Mouse (Mus musculus) adrenal gland (tissue): ENCODE measurements around the gene Rnf17.

Source experiments
- intact Hi-C: fragments of 180-260 bp; cut with DNase I; formaldehyde crosslinking; loops from one replicate; pipeline ENCODE4 v1.15.1; 2025

Gene Rnf17

DNA sequence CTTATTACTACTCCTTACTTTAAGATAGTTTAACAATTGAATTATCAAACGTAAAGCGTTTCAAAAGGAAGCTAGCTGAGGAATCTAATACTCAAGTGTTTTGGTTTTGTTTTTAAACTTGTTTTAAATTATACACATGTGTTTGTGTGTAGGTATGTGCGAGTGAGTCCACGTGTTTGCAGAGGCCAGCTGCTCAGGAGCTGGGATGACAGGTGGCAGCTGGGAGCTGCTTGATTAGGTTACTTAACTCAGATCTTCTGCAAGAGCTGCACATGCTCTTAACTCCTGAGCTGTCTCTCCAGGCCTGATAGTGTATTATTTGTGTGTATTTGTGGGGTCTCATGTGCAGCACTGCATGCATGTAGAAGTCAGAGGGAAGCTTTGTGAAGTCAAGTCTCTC is 100.0 kb downstream of the Rnf17 start:
- intact Hi-C loops, result no loop called here

DNA sequence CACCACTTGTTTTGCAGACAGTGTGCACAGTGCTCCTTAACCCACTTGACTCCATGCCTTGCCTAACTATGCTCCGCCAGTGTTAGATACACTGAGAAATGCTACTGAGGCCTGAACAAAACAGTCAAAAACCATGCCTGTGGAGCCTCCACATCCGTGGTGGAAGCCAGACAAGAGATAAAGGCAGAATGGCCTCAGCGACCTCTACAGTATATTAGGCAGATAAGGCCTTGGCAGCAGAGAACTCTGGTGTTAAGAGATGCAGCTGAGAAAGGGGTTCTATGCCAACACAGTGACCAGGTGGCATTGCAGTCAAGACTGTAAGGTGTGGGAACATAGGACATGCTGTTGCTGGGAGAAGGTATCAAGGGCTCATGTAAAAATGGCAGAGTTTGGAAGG is 104.4 kb downstream of the Rnf17 start:
- intact Hi-C loops, result no loop called here

DNA sequence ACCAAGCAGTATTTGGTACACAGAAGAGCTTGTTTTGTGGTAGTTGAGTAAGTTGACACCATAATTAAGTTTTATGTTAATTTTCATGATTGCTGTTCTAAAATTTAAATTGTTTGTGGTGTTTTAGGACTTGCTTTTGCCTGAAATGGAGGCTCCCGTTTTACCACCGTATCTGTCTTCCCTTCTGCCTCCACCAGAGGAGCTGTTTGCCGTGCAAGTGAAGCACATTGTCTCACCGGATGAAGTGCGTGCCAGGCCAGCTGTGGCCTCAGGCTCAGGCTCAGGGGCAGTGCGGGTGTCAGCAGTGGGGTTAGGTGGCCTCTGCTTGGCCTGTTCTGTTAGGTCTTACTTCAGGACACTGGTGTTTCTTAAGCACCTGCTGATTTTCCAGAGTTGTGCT is 109.7 kb downstream of the Rnf17 start:
- intact Hi-C loops, result no loop called here

DNA sequence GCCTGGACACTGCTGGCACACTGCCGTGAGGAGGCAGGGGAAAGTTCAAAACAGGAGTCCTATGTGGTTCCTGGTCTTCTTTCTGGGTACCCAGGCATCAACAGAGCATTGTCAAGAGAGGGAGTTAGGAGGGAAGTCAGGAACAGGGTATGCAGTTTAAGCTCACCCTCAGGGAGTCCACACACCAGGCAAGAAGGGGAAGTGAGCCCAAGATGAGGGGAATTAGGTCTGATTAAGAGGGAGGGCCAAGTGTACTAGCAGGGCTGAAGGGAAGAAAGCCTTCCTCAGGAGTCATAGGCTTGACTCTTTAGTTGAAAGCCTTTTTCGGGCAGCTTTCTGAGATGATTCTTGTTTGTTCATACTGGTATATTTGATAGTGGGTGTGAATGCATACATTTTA is 112.4 kb downstream of the Rnf17 start:
- intact Hi-C loops, result no loop called here

DNA sequence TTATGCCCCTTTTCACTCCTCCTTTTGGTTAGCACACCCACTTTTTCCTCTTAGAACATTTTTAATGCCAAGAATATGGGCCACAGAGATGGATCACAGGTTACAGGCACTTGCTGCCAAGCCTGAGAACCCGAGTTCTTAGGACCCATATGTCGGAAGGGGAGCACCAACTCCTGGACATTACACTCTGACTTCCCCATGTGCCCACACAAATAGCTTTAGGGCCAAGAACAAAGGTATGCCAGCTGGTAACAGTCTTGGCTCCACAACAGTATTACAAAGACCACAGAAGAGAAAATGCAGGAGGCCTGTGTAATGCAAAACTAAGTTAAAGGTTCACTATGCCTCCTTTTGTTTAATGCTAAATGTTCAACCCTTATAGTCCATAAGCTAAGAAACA is 128.4 kb downstream of the Rnf17 start:
- intact Hi-C loops, result no loop called here

DNA sequence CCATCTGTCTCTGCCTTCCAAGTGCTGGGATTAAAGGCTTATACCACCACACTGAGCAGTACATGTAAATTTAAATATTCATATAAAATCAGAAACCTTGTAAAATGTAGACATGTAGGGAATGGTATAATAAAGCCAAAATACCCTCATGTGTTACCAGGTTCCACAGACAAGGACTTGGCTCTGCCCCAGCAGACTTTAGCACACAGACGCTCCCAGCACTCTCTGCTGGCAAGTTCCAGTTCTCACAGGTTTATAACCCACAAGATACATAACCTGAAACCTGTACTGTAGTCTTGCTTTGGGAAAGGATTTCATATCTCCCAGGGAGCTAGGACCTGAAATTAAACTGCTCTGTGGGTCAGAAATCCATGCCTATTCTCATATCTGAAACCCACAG is 142.6 kb downstream of the Rnf17 start:
- intact Hi-C loops, result no loop called here

DNA sequence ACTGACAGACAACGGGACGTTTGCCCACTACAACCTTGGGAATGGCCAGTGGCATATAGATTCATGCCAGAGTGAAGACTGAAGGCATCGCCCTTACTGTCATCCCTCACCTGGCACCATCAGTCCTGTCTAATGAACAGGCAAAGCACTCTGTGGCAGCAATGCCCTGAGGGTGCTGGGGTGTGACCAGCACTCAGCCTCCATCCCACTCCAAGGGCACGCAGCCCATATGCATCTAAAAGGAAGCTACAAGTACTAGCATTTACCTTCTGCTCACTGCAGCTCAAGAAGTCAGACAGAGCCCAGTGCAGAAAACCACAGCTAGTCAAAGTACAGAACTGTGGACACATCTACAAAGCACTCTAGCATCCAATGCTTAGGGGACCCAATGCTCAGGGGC is 143.1 kb downstream of the Rnf17 start:
- intact Hi-C loops, result no loop called here

DNA sequence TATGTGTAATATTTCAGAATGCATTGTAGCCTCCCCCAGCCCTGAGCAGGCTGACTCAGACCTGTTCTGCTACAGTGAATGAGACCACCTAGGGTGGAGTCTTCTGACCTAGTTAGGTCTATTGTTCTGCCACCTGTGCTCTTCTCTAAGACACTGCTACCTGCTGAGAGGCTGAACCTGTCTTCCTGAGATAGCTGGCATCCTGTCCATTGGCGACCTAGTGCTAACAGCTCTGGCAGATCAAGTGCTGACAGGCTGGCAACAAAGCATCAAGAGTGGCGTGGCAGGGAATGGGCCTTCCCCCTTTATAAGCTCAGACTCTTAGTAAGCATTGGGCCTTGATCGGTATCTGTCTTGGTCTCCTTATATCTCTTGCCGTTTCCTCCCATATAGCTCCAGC is 148.6 kb downstream of the Rnf17 start:
- intact Hi-C loops, result no loop called here

DNA sequence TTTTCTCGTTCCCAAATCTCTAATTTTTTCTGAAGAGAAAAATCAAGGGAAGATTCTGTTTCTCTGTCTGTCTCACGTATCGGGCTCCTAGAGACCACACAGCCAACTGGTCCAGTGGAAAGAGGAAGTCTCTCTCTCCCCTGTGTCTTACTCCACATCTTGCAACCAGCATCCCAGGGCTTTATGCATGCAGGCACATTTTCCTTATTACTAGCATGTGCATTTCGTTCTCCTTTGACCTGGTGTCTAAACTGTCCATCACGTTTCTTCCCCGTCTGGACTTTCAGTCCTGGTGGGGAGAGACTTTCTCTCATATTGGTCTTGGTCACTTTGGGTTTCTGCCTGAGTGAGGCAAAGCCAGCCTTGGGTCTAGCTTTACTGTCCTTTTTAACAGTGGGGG is 150.5 kb downstream of the Rnf17 start:
- intact Hi-C loops, result no loop called here

DNA sequence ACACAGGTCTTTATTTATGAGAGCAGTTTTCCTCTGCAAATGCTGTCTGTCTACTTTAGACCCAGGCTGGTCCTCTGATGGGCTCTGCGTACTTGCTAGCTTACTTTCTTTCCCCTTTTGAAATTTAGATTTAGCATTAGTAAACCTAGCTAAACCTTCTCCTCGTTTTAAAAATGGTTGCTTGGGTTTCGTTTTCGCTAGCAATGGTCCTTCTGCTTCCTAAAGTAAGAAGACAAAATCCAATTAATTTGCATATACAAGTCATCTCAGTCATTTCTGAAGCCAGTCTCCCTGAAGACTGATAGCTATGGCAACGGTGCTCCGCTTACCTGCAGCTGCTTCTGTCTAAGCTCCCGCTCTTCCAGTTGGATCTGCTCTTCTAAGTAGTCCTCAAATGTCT is 150.9 kb downstream of the Rnf17 start:
- intact Hi-C loops, result no loop called here

DNA sequence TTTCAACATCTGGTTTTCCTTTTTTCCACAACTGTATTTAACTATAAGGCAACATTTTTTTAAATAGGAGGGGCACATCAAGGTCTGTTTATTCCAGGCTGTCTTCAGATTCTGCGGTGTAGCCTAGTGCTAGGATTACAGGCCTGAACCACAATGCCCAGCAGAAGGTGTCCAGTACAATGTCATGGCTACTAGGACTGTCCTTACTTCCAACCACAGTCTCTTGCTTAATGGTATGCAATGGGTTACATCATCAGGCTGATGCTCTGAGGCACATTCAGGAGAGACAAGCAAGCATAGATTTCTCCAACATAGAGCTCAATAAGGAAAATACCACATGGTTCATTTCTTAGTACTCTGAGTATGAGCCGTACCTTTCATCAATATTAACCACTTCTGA is 152.3 kb downstream of the Rnf17 start:
- intact Hi-C loops, result no loop called here

DNA sequence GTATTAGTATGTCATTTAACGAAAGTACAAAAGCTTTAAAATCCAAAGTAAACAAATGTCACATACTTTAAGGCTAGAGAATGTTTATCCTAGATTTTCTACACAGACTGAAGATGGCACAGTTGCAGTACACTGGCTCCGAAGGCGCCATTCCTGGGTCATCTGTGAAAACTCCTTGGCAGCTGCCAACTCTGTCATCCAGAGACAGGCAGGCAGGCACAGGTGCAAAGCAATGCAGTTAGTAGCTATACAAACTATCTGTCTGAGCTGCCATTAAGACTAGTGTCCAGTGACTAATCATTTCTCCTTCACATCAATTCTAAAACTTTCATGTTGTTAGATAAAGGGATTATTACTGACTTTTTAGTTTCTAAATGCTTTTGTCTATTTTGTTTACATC is 156.8 kb downstream of the Rnf17 start:
- intact Hi-C loops, result no loop called here

DNA sequence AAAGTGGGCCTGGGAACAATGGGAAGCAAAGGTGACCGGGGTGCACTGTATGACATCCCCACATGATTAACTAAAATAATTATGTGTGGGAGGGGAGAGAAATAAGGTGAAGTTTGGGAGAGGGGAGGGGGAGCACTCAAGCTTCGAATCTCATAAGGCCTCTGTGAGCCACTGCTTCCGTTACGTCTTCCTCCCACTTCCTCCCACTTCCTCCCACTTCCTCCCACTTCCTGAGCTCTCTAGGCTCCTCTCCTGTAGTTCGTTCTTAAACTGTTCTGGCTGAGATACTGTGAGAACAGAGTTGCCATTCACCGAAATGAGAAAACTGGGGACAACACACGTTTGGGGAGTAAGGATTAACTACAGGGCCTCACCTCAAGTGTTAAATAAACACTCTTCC is 165.1 kb downstream of the Rnf17 start:
- intact Hi-C loops, result no loop called here

DNA sequence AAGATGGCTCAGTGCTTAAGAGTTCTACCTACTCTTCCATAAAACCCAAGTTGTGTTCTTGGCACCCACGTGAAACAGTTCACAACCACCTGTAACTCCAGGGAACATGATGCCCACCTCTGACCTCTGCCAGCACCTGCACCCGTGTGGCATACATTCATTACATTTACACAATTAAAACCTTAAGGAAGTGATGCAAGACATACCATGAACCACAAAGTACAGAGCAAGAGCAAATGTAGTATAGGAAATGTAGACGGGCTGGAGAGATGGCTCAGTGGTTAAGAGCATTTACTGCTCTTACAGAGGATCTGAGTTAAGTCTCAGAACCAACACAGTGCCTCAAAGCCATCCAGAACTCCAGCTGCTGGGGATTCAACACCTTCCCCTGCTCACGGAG is 166.7 kb downstream of the Rnf17 start:
- intact Hi-C loops, result no loop called here

DNA sequence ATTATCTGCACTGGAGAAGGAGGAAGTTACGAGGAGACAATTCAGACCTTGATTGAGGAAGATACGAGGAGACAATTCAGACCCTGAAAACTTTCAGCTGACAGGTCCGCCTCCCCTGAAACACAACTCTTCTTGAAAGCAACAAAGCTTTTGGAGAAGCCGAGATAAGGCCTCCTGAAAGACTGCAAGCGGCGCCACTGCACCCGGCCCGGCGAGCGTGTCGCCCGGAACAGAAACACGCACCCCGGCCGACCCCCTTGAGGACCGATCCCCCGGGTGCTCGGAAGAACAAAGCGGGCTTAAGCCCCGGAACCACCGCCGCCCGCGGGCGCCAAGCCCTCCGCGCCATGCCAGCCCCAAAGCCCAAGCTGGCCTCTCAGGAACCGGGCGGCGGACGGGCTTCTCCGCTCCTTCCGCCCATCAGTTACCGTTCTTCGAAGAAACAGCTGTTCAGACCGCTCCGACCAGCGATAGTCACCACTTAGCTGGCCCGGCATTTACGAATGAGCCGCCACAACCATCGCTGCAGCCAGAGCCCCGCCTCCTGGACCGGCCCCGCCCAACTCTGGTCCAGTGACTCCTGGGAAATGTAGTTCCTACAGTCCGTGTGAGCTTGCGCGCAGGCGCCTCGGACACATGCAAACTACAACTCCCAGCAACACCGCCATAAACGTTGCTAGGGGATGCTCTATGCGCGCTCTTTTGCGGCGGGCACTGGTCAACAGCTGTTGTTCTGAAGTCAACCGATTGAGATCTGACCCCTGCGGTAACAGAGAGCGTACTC is 169.1 kb downstream of the Rnf17 start:
- intact Hi-C loops, result no loop called here

DNA sequence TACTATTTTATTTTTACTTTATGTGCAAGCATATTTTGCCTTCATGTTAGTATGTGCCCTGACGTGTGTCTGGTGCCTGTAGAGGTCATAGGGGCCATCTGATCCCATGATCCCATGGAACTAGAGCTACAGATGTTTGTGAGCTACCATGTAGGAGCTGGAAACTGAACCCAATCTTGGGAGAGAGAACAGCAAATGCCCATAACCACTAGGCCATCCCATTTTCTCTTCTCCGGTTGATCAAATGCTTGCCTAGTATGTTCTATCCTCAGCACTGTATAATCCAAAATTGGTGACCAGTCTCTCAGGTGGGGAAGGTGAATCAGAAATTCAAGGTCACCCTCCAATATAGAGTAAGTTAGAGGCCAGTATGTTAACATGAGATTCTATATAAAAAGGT is 170.2 kb downstream of the Rnf17 start:
- intact Hi-C loops, result no loop called here
